Mouse (Mus musculus): ENCODE results near the gene Dusp27.

GRCm38 (mm10) chr1:166170852-166171251 lies 43.1 kb upstream of the Dusp27 start:
- TF ChIP-seq CHD2 (IDR thresholded peaks at IDR 0.05; ENCODE audit: low read depth, low read length) (no peak), HCFC1 (IDR thresholded peaks at IDR 0.05; ENCODE audit: borderline replicate concordance, insufficient read depth, low read length) (no peak), MAFK (IDR thresholded peaks at IDR 0.05; ENCODE audit: insufficient read depth, low read depth, low read length) (no peak), ZC3H11A (IDR thresholded peaks at IDR 0.05; ENCODE audit: borderline replicate concordance, low read depth, low read length) (no peak), ZNF384 (IDR thresholded peaks at IDR 0.05; ENCODE audit: low read depth, low read length) (no peak)
